Mouse (Mus musculus) layer of hippocampus, postnatal 10 days (tissue): ENCODE data around the gene Smim1. TPM values are rescaled to one million over a fixed set of nuclear protein-coding genes. Genes with fewer than 3 reads are reported as not detected.

Experiments
- total RNA-seq, 2 experiments: library from RNA; stranded (reverse); gene quantifications; 2 replicates each; pipeline ENCODE4 v1.2.3; 2021

Smim1 gene
- total RNA-seq, 2 experiments from 2014 or later, result 3.4 to 5.8 TPM

Other genes with a start within 250 kb of the Smim1 start
- gene A430005L14Rik, start 69.0 kb downstream of the Smim1 start, total RNA-seq, result 10 to 100 TPM; 16.3 to 17.1 TPM
- gene Dffb, start 51.1 kb downstream of the Smim1 start, total RNA-seq, result 10 to 100 TPM; 12.0 to 14.6 TPM
- gene Cep104, start 51.0 kb downstream of the Smim1 start, total RNA-seq, result 10 to 100 TPM; 26.9 to 27.6 TPM
- gene Lrrc47, start 14.5 kb downstream of the Smim1 start, total RNA-seq, result 10 to 100 TPM; 57.3 to 64.8 TPM
- 1 to 10 TPM; 1.4 to 2.3 TPM for gene Ccdc27, start 16.4 kb upstream of the Smim1 start, total RNA-seq
- 1 to 10 TPM; 4.7 to 5.2 TPM for gene Trp73, start 114.0 kb upstream of the Smim1 start, total RNA-seq
- gene Wrap73, start 116.1 kb upstream of the Smim1 start, total RNA-seq, result 10 to 100 TPM; 27.3 to 33.0 TPM
- 100 to 1,000 TPM; 135 to 141 TPM for gene Tprgl, start 134.4 kb upstream of the Smim1 start, total RNA-seq
- 10 to 100 TPM; 11.4 to 11.6 TPM for gene Megf6, start 144.5 kb upstream of the Smim1 start, total RNA-seq